Mouse (Mus musculus): ENCODE data around the gene Herc1. TPM values are rescaled to one million over a fixed set of nuclear protein-coding genes. Genes with fewer than 3 reads are reported as not detected.

The Herc1 gene
- polyA plus RNA-seq, 1 experiment from 2014 or later = 38.2 TPM

DNA sequence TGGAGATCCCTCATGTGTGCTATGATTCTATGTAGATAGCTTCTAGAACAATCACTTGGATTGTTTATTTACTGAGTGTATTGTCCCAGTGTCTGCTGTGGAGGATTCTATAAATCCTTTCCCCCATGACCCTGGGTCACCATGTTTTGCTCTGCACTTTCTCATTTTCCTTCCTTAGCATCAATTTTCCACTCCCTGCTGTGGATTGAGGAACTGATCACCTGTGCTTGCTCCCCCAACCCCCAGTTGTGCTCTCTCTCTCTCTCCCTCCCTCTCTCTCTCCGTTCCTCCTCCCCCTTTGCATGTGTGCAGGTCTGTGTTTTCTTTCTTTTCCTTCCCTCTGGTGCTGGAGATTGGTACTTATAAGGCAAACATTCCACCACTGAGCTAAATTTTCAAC lies 10.5 kb upstream of the Herc1 start:
- 81% methylated on average over 1 of the region's 1 CpGs for WGBS
- no peak overlapping the region for H3K4me3 ChIP-seq (ENCODE audit: low read depth, low read length)
- no peak for ATAC-seq (ENCODE audit: insufficient read depth, low FRiP score, low TSS enrichment)

DNA sequence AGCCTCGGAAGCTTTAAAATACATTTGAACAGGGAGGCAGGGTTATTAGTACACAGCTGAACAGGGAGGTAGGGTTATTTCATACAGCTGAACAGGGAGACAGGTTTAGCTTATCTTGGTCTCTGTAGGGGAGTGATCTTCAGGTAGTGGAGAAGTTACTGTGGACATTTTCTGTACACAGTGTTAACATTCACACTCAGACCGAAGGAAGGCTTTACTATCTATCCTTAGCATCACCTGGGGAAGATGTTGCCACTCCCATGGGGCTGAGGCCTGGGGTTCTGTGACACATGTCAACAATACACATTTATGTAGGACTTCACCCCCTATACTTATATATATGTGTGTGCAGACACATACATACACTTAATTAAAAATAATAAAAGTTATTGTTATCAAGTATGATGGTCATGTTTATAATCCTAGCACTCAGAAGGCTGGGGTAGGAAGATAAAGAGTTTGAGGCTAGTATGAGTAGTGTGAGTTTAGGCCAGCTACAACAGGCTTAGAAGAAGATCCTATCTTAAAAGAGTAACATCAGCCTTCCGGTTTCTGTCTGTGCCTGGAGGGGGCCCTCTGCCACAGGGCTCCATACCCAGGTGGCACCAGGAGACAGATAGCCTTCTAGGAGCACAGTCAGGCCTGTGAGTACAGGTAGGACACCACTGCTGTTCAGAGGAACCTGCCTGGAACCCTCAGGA lies 9.7 kb upstream of the Herc1 start:
- Histone ChIP-seq H3K4me1 (ENCODE audit: control insufficient read depth, insufficient read depth, low read length) (no peaks in the 10 kb centered on the region), H3K27ac (ENCODE audit: low read depth, low read length) (no peak overlapping the region), H3K4me2 (ENCODE audit: low read depth) (no peak overlapping the region), H3K9me3 (ENCODE audit: control insufficient read depth, low read length) (no peaks in the 10 kb centered on the region), H3K4me3 (ENCODE audit: low read depth, low read length) (no peak overlapping the region), H3K9ac (ENCODE audit: low read length) (no peak overlapping the region), H3K36me3 (ENCODE audit: control insufficient read depth, insufficient read depth, low read length) (no peaks in the 10 kb centered on the region), H3K27me3 (ENCODE audit: control insufficient read depth, insufficient read depth, low read length) (no peaks in the 10 kb centered on the region)
- WGBS = 87% methylated on average over 3 of the region's 3 CpGs
- DNase-seq (ENCODE audit: low spot score) (no peak), ATAC-seq (ENCODE audit: insufficient read depth, low FRiP score, low TSS enrichment) (no peak)

More for the DNA sequence above, 10.5 kb upstream of the Herc1 start:
- DNase-seq (ENCODE audit: low spot score) = no peak
- Histone ChIP-seq H3K9ac (ENCODE audit: low read length) (no peak overlapping the region), H3K36me3 (ENCODE audit: control insufficient read depth, insufficient read depth, low read length) (no peaks in the 10 kb centered on the region), H3K9me3 (ENCODE audit: control insufficient read depth, low read length) (no peaks in the 10 kb centered on the region), H3K27me3 (ENCODE audit: control insufficient read depth, insufficient read depth, low read length) (no peaks in the 10 kb centered on the region), H3K4me2 (ENCODE audit: low read depth) (no peak overlapping the region), H3K27ac (ENCODE audit: low read depth, low read length) (no peak overlapping the region), H3K4me1 (ENCODE audit: control insufficient read depth, insufficient read depth, low read length) (no peaks in the 10 kb centered on the region)

- no peaks in the 10 kb centered on the region for H3K9me3 ChIP-seq (ENCODE audit: control insufficient read depth, low read length)
- H3K4me2 ChIP-seq (ENCODE audit: low read depth) = no peak overlapping the region
- H3K9ac ChIP-seq (ENCODE audit: low read length) = no peak overlapping the region
- H3K4me1 ChIP-seq (ENCODE audit: control insufficient read depth, insufficient read depth, low read length) = 0 out of 2 replicates have a peak, but pooled peaks cover 8% of the 10 kb centered on the region
- no peak for DNase-seq (ENCODE audit: low spot score)
- no peaks in the 10 kb centered on the region for H3K36me3 ChIP-seq (ENCODE audit: control insufficient read depth, insufficient read depth, low read length)
- no peaks in the 10 kb centered on the region for H3K27me3 ChIP-seq (ENCODE audit: control insufficient read depth, insufficient read depth, low read length)
- H3K27ac ChIP-seq (ENCODE audit: low read depth, low read length) = no peak overlapping the region
- H3K4me3 ChIP-seq (ENCODE audit: low read depth, low read length) = no peak overlapping the region
- 85% methylated on average over 7 of the region's 7 CpGs for WGBS
- no peak for ATAC-seq (ENCODE audit: insufficient read depth, low FRiP score, low TSS enrichment)
Measured at GRCm38 (mm10) chr9:66347405-66348035, 2.7 kb upstream of the Herc1 start.

DNA sequence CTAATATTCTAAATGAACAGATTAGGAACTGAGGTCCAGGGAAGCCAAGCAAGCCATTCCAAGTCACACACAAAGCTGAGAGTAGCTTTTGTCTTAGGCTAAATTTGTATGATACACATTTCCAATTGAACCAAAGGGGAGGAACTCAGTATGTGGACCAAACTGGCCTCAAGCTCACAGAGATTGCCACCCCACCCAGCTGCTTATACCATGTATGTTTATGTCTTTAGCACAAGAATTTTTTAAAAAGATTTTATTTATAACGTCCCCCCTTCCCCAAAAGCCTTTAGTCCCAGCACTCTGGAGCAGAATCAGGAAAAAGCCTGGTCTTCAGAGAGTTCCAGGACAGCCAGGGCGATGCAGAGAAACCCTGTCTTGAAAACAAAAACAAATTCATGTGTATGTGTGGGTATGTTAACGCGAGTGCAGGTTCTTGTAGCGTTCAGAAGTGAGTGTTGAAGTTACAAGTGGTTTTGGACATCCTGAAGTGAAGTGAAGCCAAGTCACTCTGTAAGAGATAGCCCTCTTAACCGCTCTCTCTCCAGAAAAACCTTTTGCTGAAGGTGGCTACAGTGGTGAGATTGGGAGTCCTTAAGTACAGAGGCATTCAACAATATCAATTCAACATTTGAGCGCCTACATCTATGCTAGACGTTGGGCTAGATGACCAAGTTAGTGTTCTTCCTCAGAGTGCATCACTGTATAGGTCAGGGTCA lies 948 bp upstream of the Herc1 start:
- H3K4me2 ChIP-seq (ENCODE audit: low read depth) = peak overlapping the region; percentile 85
- H3K4me1 ChIP-seq (ENCODE audit: control insufficient read depth, insufficient read depth, low read length) = 0 out of 2 replicates have a peak, but pooled peaks cover 8% of the 10 kb centered on the region
- 44% methylated on average over 8 of the region's 8 CpGs for WGBS
- H3K9ac ChIP-seq (ENCODE audit: low read length) = peak overlapping the region; percentile 95
- no peaks in the 10 kb centered on the region for H3K9me3 ChIP-seq (ENCODE audit: control insufficient read depth, low read length)
- peak overlapping the region; percentile 75 for H3K4me3 ChIP-seq (ENCODE audit: low read depth, low read length)
- H3K36me3 ChIP-seq (ENCODE audit: control insufficient read depth, insufficient read depth, low read length) = no peaks in the 10 kb centered on the region
- no peaks in the 10 kb centered on the region for H3K27me3 ChIP-seq (ENCODE audit: control insufficient read depth, insufficient read depth, low read length)
- no peak for ATAC-seq (ENCODE audit: insufficient read depth, low FRiP score, low TSS enrichment)
- DNase-seq (ENCODE audit: low spot score) = no peak
- H3K27ac ChIP-seq (ENCODE audit: low read depth, low read length) = peak overlapping the region; percentile 93

- no peaks in the 10 kb centered on the region for H3K27me3 ChIP-seq (ENCODE audit: control insufficient read depth, insufficient read depth, low read length)
- H3K9ac ChIP-seq (ENCODE audit: low read length) = peak overlapping the region; percentile 95
- H3K27ac ChIP-seq (ENCODE audit: low read depth, low read length) = peak overlapping the region; percentile 93
- DNase-seq (ENCODE audit: low spot score) (no peak), ATAC-seq (ENCODE audit: insufficient read depth, low FRiP score, low TSS enrichment) (peak; percentile 75; the same call in 1 of the 2 replicates)
- H3K4me2 ChIP-seq (ENCODE audit: low read depth) = peak overlapping the region; percentile 79
- no peaks in the 10 kb centered on the region for H3K9me3 ChIP-seq (ENCODE audit: control insufficient read depth, low read length)
- 1% methylated on average over 32 of the region's 32 CpGs for WGBS
- 0 out of 2 replicates have a peak, but pooled peaks cover 8% of the 10 kb centered on the region for H3K4me1 ChIP-seq (ENCODE audit: control insufficient read depth, insufficient read depth, low read length)
- no peaks in the 10 kb centered on the region for H3K36me3 ChIP-seq (ENCODE audit: control insufficient read depth, insufficient read depth, low read length)
- H3K4me3 ChIP-seq (ENCODE audit: low read depth, low read length) = peak overlapping the region; percentile 75
Measured at GRCm38 (mm10) chr9:66350788-66351430, 659 bp downstream of the Herc1 start.

DNA sequence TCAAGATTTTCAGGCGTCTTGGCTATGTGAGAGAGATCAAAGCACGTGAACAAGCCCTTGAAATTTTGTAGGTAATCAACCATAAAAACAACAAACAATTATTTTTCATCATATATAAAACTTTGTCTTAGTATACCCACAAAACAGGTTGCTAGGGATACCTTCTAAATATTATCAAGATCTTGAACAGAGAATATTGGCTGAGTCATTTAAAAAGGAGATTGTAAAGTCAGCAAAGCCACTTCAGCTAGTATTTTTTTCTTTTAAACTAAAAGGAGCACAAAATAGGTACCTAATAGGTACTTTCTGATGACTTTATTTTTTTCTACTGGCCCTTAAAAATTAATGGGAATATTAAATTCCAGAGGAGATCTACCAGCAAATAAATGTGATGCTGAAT lies 2.5 kb downstream of the Herc1 start:
- no peak overlapping the region for H3K4me2 ChIP-seq (ENCODE audit: low read depth)

GRCm38 (mm10) chr9:66359135-66359534 lies 8.9 kb downstream of the Herc1 start:
- H3K9ac ChIP-seq (ENCODE audit: low read length) = no peak overlapping the region
- no peaks in the 10 kb centered on the region for H3K4me1 ChIP-seq (ENCODE audit: control insufficient read depth, insufficient read depth, low read length)
- WGBS = 92% methylated on average over 4 of the region's 4 CpGs
- ATAC-seq (ENCODE audit: insufficient read depth, low FRiP score, low TSS enrichment) (no peak), DNase-seq (ENCODE audit: low spot score) (no peak)
- no peaks in the 10 kb centered on the region for H3K27me3 ChIP-seq (ENCODE audit: control insufficient read depth, insufficient read depth, low read length)
- no peak overlapping the region for H3K27ac ChIP-seq (ENCODE audit: low read depth, low read length)
- no peaks in the 10 kb centered on the region for H3K36me3 ChIP-seq (ENCODE audit: control insufficient read depth, insufficient read depth, low read length)
- no peak overlapping the region for H3K4me2 ChIP-seq (ENCODE audit: low read depth)
- H3K4me3 ChIP-seq (ENCODE audit: low read depth, low read length) = no peak overlapping the region
- no peaks in the 10 kb centered on the region for H3K9me3 ChIP-seq (ENCODE audit: control insufficient read depth, low read length)

More for the DNA sequence above, 2.5 kb downstream of the Herc1 start:
- ATAC-seq (ENCODE audit: insufficient read depth, low FRiP score, low TSS enrichment) (no peak), DNase-seq (ENCODE audit: low spot score) (no peak)
- Histone ChIP-seq H3K36me3 (ENCODE audit: control insufficient read depth, insufficient read depth, low read length) (no peaks in the 10 kb centered on the region), H3K4me1 (ENCODE audit: control insufficient read depth, insufficient read depth, low read length) (0 out of 2 replicates have a peak, but pooled peaks cover 8% of the 10 kb centered on the region), H3K9ac (ENCODE audit: low read length) (no peak overlapping the region), H3K27me3 (ENCODE audit: control insufficient read depth, insufficient read depth, low read length) (no peaks in the 10 kb centered on the region), H3K9me3 (ENCODE audit: control insufficient read depth, low read length) (no peaks in the 10 kb centered on the region), H3K4me3 (ENCODE audit: low read depth, low read length) (no peak overlapping the region), H3K27ac (ENCODE audit: low read depth, low read length) (no peak overlapping the region)
- WGBS = 83% methylated on average over 2 of the region's 2 CpGs

DNA sequence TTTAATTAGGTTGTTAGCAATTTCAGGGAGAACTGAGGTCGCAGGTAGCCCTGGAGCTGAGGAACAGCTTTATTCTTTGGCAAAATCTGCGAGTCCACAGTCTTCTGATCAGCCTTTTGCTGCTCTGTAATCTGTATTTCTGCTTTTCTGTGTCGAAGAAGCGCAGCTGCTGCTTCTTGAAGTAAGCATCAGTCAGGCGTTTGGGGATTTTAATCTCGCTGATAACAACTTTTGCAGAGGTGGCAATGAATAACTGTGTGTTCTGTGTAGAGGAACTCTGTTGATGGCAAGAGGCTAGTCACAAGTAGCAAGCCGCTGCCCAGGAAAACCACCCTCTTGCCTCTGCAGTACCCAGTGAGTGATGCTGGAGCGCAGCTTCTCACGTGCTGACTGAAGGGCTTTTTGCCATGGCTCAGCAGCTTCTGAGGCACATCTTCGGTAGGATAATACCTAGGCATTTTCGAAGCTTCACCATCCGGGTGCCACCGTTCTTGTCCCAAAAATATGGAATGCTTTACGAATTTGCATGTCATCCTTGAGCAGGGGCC lies 10.0 kb downstream of the Herc1 start:
- no peak for ATAC-seq (ENCODE audit: insufficient read depth, low FRiP score, low TSS enrichment)
- no peak for DNase-seq (ENCODE audit: low spot score)
- no peaks in the 10 kb centered on the region for H3K36me3 ChIP-seq (ENCODE audit: control insufficient read depth, insufficient read depth, low read length)
- WGBS = 89% methylated on average over 14 of the region's 14 CpGs
- H3K9ac ChIP-seq (ENCODE audit: low read length) = no peak overlapping the region
- no peaks in the 10 kb centered on the region for H3K4me1 ChIP-seq (ENCODE audit: control insufficient read depth, insufficient read depth, low read length)
- no peak overlapping the region for H3K4me2 ChIP-seq (ENCODE audit: low read depth)
- H3K9me3 ChIP-seq (ENCODE audit: control insufficient read depth, low read length) = no peaks in the 10 kb centered on the region
- H3K4me3 ChIP-seq (ENCODE audit: low read depth, low read length) = no peak overlapping the region
- H3K27ac ChIP-seq (ENCODE audit: low read depth, low read length) = no peak overlapping the region
- no peaks in the 10 kb centered on the region for H3K27me3 ChIP-seq (ENCODE audit: control insufficient read depth, insufficient read depth, low read length)

All from neural tube, embryonic 11.5 days (tissue).